Mouse (Mus musculus): ENCODE data around the gene Heca.

GRCm38 (mm10) chr10:17946046-17946445 is 1.8 kb downstream of the Heca start:
- TF ChIP-seq CTCF (IDR thresholded peaks at IDR 0.05; ENCODE audit: low read depth, low read length) (no peak), POLR2A (IDR thresholded peaks at IDR 0.05; ENCODE audit: insufficient read depth, low read length) (no peak)

Measured in ES-Bruce4 (cell line).